Comparison of ENCODE assay signal across 24 mouse cellular contexts in the genomic region with DNA sequence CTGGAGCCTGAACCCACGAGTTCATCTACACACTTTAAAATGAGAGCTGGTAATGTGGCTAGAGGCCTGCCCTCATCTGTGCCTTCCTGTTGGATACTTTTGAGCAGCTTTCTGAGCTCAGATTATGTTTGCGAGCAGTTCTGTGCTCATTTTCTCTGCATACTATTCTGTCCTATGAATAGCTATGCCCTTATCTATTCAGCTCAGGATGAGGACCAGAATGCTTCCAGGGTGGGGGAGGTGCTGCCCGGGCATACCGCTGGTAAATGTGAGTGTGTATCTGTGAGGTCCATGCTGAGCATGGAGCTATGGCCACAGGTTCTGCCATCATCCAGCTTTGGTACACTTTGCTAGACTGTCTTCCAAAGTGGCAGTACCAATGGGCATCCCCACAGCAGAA. TPM values are rescaled to one million over a fixed set of nuclear protein-coding genes. Genes with fewer than 3 reads are reported as not detected.
DNase-seq lines count a peak whose midpoint lies in the region; ATAC-seq lines count a peak whose summit lies in the region.
"Had no signal": no experiment of that assay in that cellular context is flagged by ENCODE, and none has a peak within 500 bp of the region (broad histone marks: within the 10 kb centered on the region; RNA-seq: fewer than 3 reads in every experiment).

No protein-coding gene starts in this region.

- peaks cover 53% of the 10 kb centered on the region for H3K4me1 ChIP-seq in heart, embryonic 10.5 days
- peaks cover 36% of the 10 kb centered on the region for H3K4me1 ChIP-seq in liver, embryonic 11.5 days (replicated peaks; ENCODE audit: control insufficient read depth, insufficient read depth, low read length)

- H3K27me3 ChIP-seq in heart, embryonic 10.5 days (ENCODE audit: insufficient read depth, poor library complexity, severe bottlenecking): no peaks in the 10 kb centered on the region
- H3K27me3 ChIP-seq in liver, embryonic 11.5 days (replicated peaks; ENCODE audit: control insufficient read depth, insufficient read depth, low read length): no peaks in the 10 kb centered on the region
- H3K27me3 ChIP-seq: forebrain, embryonic 15.5 days; hindbrain, embryonic 15.5 days; lung, embryonic 15.5 days; midbrain, embryonic 15.5 days had no signal

- peak overlapping the region; percentile 52 for H3K4me2 ChIP-seq in liver, embryonic 11.5 days
- H3K4me2 ChIP-seq: forebrain, embryonic 15.5 days; hindbrain, embryonic 15.5 days; lung, embryonic 15.5 days; midbrain, embryonic 15.5 days had no signal

- H3K27ac ChIP-seq in heart, embryonic 10.5 days: peak overlapping the region; percentile 49; the same call in 1 of the 2 replicates
- H3K27ac ChIP-seq in liver, embryonic 11.5 days (ENCODE audit: low read depth, low read length): peak overlapping the region; percentile 79
- H3K27ac ChIP-seq: forebrain, embryonic 15.5 days; hindbrain, embryonic 15.5 days; layer of hippocampus, adult 2 months; lung, embryonic 15.5 days; macrophage; midbrain, embryonic 15.5 days had no signal

- H3K36me3 ChIP-seq in heart, embryonic 10.5 days: peaks cover 11% of the 10 kb centered on the region
- peaks cover 15% of the 10 kb centered on the region for H3K36me3 ChIP-seq in liver, embryonic 11.5 days (ENCODE audit: control insufficient read depth, insufficient read depth, low read length)
- H3K36me3 ChIP-seq: forebrain, embryonic 15.5 days; hindbrain, embryonic 15.5 days; midbrain, embryonic 15.5 days had no signal

- no peak for DNase-seq in heart, embryonic 10.5 days (ENCODE audit: low spot score)
- no peak for DNase-seq in heart, adult 8-10 months (ENCODE audit: low spot score)
- DNase-seq in heart, postnatal 10 days: peak; percentile 38 to 48
- DNase-seq in heart, postnatal 25 days (ENCODE audit: low spot score): no peak
- DNase-seq in liver, embryonic 11.5 days (ENCODE audit: low spot score): no peak
- DNase-seq in layer of hippocampus, adult 9-11 months: no peak
- DNase-seq in kidney, postnatal 25 days: no peak

- WGBS in heart, embryonic 10.5 days: 30% methylated on average over 4 of the region's 4 CpGs
- 38% methylated on average over 4 of the region's 4 CpGs for WGBS in liver, embryonic 11.5 days

- H3K9me3 ChIP-seq in heart, embryonic 10.5 days: no peaks in the 10 kb centered on the region
- H3K9me3 ChIP-seq in liver, embryonic 11.5 days (ENCODE audit: control insufficient read depth, low read length): no peaks in the 10 kb centered on the region
- H3K9me3 ChIP-seq: forebrain, embryonic 15.5 days; hindbrain, embryonic 15.5 days; lung, embryonic 15.5 days; midbrain, embryonic 15.5 days had no signal

- H3K4me3 ChIP-seq in heart, embryonic 10.5 days: no peak overlapping the region
- H3K4me3 ChIP-seq in liver, embryonic 11.5 days (ENCODE audit: low read depth, low read length): no peak overlapping the region
- H3K4me3 ChIP-seq: forebrain, embryonic 15.5 days; hindbrain, embryonic 15.5 days; layer of hippocampus, adult 2 months; lung, embryonic 15.5 days; midbrain, embryonic 15.5 days had no signal

- ATAC-seq in liver, embryonic 11.5 days (replicated peaks; ENCODE audit: low FRiP score): peak; percentile 93
- ATAC-seq in megakaryocyte-erythroid progenitor cell, adult 5-6 weeks (replicated peaks; ENCODE audit: low FRiP score, low TSS enrichment, poor library complexity, severe bottlenecking): peak; percentile 83
- ATAC-seq: CD4-positive, CD25-positive, alpha-beta regulatory T cell, adult 4 months; forebrain, embryonic 15.5 days; intestine, postnatal 0 days; midbrain, embryonic 15.5 days had no signal

- H3K9ac ChIP-seq in liver, embryonic 11.5 days (ENCODE audit: low read depth, low read length): peak overlapping the region; percentile 38; the same call in 1 of the 2 replicates
- H3K9ac ChIP-seq: forebrain, embryonic 15.5 days; hindbrain, embryonic 15.5 days; lung, embryonic 15.5 days; midbrain, embryonic 15.5 days had no signal

- intact Hi-C loops in heart, postnatal 10 days (cut with DNase I): no loop called here
- intact Hi-C loops in heart, postnatal 25 days (cut with DNase I): no loop called here

RNA-seq across cellular contexts. Expression of a gene that starts 19.2 kb away (rescaled TPM):
- polyA plus RNA-seq in heart, embryonic 10.5 days (2016; fragmentation: Nextera tagmentation; extraction: Ambion mirVana): 32.9 and 34.0 TPM in 2 replicates
- total RNA-seq in heart, adult 8-10 months (2022): 100 to 1,000 TPM in 2 of 4 experiments, 10 to 100 TPM in 2; 83.8 to 137 (median 102) TPM
- 10 to 100 TPM; 56.2 to 61.7 TPM for total RNA-seq in heart, postnatal 10 days (2021)
- total RNA-seq in heart, postnatal 25 days (2021): 10 to 100 TPM; 64.4 to 68.1 TPM
- 87.7 and 97.0 TPM in 2 replicates for polyA plus RNA-seq in liver, embryonic 11.5 days (2014; fragmentation: Nextera tagmentation; extraction: Ambion mirVana)
- total RNA-seq in megakaryocyte-erythroid progenitor cell, adult 5-6 weeks (2014; fragmentation: Nextera tagmentation): 142 and 145 TPM in 2 replicates
- total RNA-seq in megakaryocyte-erythroid progenitor cell, adult 5-6 weeks (2017): 155 and 216 TPM in 2 replicates

RNA-seq across cellular contexts. Expression of a gene that starts 49.9 kb away (rescaled TPM):
- not detected in 2 replicates for polyA plus RNA-seq in heart, embryonic 10.5 days (2016; fragmentation: Nextera tagmentation; extraction: Ambion mirVana)
- total RNA-seq in heart, adult 8-10 months (2022): not detected
- not detected for total RNA-seq in heart, postnatal 10 days (2021)
- not detected for total RNA-seq in heart, postnatal 25 days (2021)
- polyA plus RNA-seq in liver, embryonic 11.5 days (2014; fragmentation: Nextera tagmentation; extraction: Ambion mirVana): not detected in 2 replicates
- total RNA-seq in megakaryocyte-erythroid progenitor cell, adult 5-6 weeks (2014; fragmentation: Nextera tagmentation): not detected in 2 replicates
- total RNA-seq in megakaryocyte-erythroid progenitor cell, adult 5-6 weeks (2017): not detected in 2 replicates
- total RNA-seq: adrenal gland, adult 18-20 months; gastrocnemius, adult 18-20 months; layer of hippocampus, adult 2 months; left cerebral cortex, adult 8-10 months; MEL had no signal
- polyA plus RNA-seq: CD4-positive, CD25-positive, alpha-beta regulatory T cell, adult 4 months; forebrain, embryonic 15.5 days; gonadal fat pad, adult 2 months; hindbrain, embryonic 15.5 days; intestine, postnatal 0 days; kidney, embryonic 16.5 days; limb, embryonic 11.5 days; lung, embryonic 15.5 days; macrophage; midbrain, embryonic 15.5 days; stomach, embryonic 16.5 days had no signal

Comparison
In these comparisons a context has a peak if more than half of its experiments do, and no peak if none do; other contexts are left out.
1. DNase-seq: peak in heart, postnatal 10 days (2 of 2); none in heart, embryonic 10.5 days (single experiment), heart, adult 8-10 months (single experiment), heart, postnatal 25 days (single experiment), liver, embryonic 11.5 days (single experiment), layer of hippocampus, adult 9-11 months (single experiment) and kidney, postnatal 25 days (0 of 2).